7 mouse cellular contexts compared by ENCODE assay signal in the genomic region with DNA sequence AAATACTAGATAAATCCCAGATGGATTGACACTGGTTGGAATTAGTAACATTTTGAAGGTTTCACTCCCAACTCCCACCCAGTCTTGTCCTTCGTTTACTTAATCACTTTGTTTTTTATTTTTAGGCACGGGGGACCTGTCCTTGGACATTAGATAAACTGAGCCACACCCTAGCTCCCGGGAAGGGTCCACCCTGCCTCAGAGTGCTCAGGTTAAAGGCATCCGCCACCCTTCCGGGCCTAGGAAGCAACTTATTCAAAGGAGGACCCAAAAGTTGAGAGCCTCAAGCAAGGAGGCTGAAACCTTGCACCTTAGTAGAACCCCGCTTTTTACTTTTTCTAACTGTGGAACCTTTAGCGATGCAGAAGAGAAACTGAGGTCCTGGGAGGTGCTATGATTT. TPM values are rescaled to one million over a fixed set of nuclear protein-coding genes. Genes with fewer than 3 reads are reported as not detected.
A peak's percentile ranks its signal among the peaks of the same experiment; 100 is the strongest.
DNase-seq lines count a peak whose midpoint lies in the region; ATAC-seq lines count a peak whose summit lies in the region.

No protein-coding gene starts in this region.

- no peaks in the 10 kb centered on the region for H3K9me3 ChIP-seq in neural tube, embryonic 11.5 days (ENCODE audit: control insufficient read depth, low read length)
- no peaks in the 10 kb centered on the region for H3K9me3 ChIP-seq in forebrain, embryonic 12.5 days
- H3K9me3 ChIP-seq in stomach, embryonic 16.5 days (replicated peaks; ENCODE audit: control insufficient read depth, low read length): no peaks in the 10 kb centered on the region

- no peak overlapping the region for H3K27ac ChIP-seq in neural tube, embryonic 11.5 days (ENCODE audit: low read depth, low read length)
- H3K27ac ChIP-seq in forebrain, embryonic 12.5 days: no peak overlapping the region
- peak overlapping the region; percentile 97 for H3K27ac ChIP-seq in stomach, embryonic 16.5 days (ENCODE audit: low read length)

- ATAC-seq in neural tube, embryonic 11.5 days (ENCODE audit: insufficient read depth, low FRiP score, low TSS enrichment): no peak
- ATAC-seq in forebrain, embryonic 12.5 days (ENCODE audit: low FRiP score): no peak
- no peak for ATAC-seq in stomach, embryonic 16.5 days (ENCODE audit: insufficient read depth, low FRiP score)

- H3K4me3 ChIP-seq in neural tube, embryonic 11.5 days (ENCODE audit: low read depth, low read length): peak overlapping the region; percentile 41
- H3K4me3 ChIP-seq in forebrain, embryonic 12.5 days (replicated peaks): peak overlapping the region; percentile 48
- H3K4me3 ChIP-seq in stomach, embryonic 16.5 days (replicated peaks; ENCODE audit: low read length): peak overlapping the region; percentile 58

- peak overlapping the region; percentile 72 for H3K4me2 ChIP-seq in neural tube, embryonic 11.5 days (ENCODE audit: low read depth)
- peak overlapping the region; percentile 83 for H3K4me2 ChIP-seq in forebrain, embryonic 12.5 days
- peak overlapping the region; percentile 79 for H3K4me2 ChIP-seq in stomach, embryonic 16.5 days (ENCODE audit: low read depth, low read length)

- no peaks in the 10 kb centered on the region for H3K4me1 ChIP-seq in neural tube, embryonic 11.5 days (ENCODE audit: control insufficient read depth, insufficient read depth, low read length)
- peaks cover 17% of the 10 kb centered on the region for H3K4me1 ChIP-seq in forebrain, embryonic 12.5 days
- H3K4me1 ChIP-seq in stomach, embryonic 16.5 days (ENCODE audit: control insufficient read depth, insufficient read depth, low read length): peaks cover 13% of the 10 kb centered on the region

- DNase-seq in neural tube, embryonic 11.5 days (ENCODE audit: low spot score): no peak
- no peak for DNase-seq in neural tube, embryonic 10.5 days (ENCODE audit: extremely low spot score, low spot score)
- peak; percentile 33 for DNase-seq in liver
- no peak for DNase-seq in ovary, adult 18-20 months (ENCODE audit: low spot score)
- DNase-seq in cerebellum, adult 9-11 months: no peak

- 28% methylated on average over 7 of the region's 7 CpGs for WGBS in neural tube, embryonic 11.5 days
- 25% methylated on average over 7 of the region's 7 CpGs for WGBS in forebrain, embryonic 12.5 days
- 17% methylated on average over 7 of the region's 7 CpGs for WGBS in stomach, embryonic 16.5 days

- H3K27me3 ChIP-seq in neural tube, embryonic 11.5 days (ENCODE audit: control insufficient read depth, insufficient read depth, low read length): peaks cover 40% of the 10 kb centered on the region
- H3K27me3 ChIP-seq in forebrain, embryonic 12.5 days: peaks cover 66% of the 10 kb centered on the region
- peaks cover 12% of the 10 kb centered on the region for H3K27me3 ChIP-seq in stomach, embryonic 16.5 days (ENCODE audit: control insufficient read depth, insufficient read depth, low read length)

- peak overlapping the region; percentile 40; the same call in 1 of the 2 replicates for H3K9ac ChIP-seq in neural tube, embryonic 11.5 days (ENCODE audit: low read length)
- peak overlapping the region; percentile 50; the same call in 1 of the 2 replicates for H3K9ac ChIP-seq in forebrain, embryonic 12.5 days
- peak overlapping the region; percentile 65 for H3K9ac ChIP-seq in stomach, embryonic 16.5 days (ENCODE audit: low read length)

- H3K36me3 ChIP-seq in neural tube, embryonic 11.5 days (ENCODE audit: control insufficient read depth, insufficient read depth, low read length): no peaks in the 10 kb centered on the region
- peaks cover under 1% of the 10 kb centered on the region; the same call in 1 of the 2 replicates for H3K36me3 ChIP-seq in forebrain, embryonic 12.5 days (replicated peaks)
- H3K36me3 ChIP-seq in stomach, embryonic 16.5 days (ENCODE audit: control insufficient read depth, insufficient read depth, low read length): 0 out of 2 replicates have a peak, but pooled peaks cover 4% of the 10 kb centered on the region

RNA-seq across cellular contexts. Expression of gene Sfn, which starts 2.9 kb away (rescaled TPM):
- 18.6 and 19.3 TPM in 2 replicates for polyA plus RNA-seq in neural tube, embryonic 11.5 days (2014; fragmentation: Nextera tagmentation; extraction: Ambion mirVana)
- 3.9 and 6.8 TPM in 2 replicates for polyA plus RNA-seq in forebrain, embryonic 12.5 days (2016; fragmentation: Nextera tagmentation; extraction: Ambion mirVana)
- polyA plus RNA-seq in stomach, embryonic 16.5 days (2015; fragmentation: Nextera tagmentation; extraction: Ambion mirVana): 339 and 468 TPM in 2 replicates

RNA-seq across cellular contexts. Expression of gene Gpn2, which starts 15.0 kb away (rescaled TPM):
- 24.6 and 31.9 TPM in 2 replicates for polyA plus RNA-seq in neural tube, embryonic 11.5 days (2014; fragmentation: Nextera tagmentation; extraction: Ambion mirVana)
- 26.0 and 26.6 TPM in 2 replicates for polyA plus RNA-seq in forebrain, embryonic 12.5 days (2016; fragmentation: Nextera tagmentation; extraction: Ambion mirVana)
- 13.8 and 14.3 TPM in 2 replicates for polyA plus RNA-seq in stomach, embryonic 16.5 days (2015; fragmentation: Nextera tagmentation; extraction: Ambion mirVana)

RNA-seq across cellular contexts. Expression of gene Gpatch3, which starts 24.6 kb away (rescaled TPM):
- polyA plus RNA-seq in neural tube, embryonic 11.5 days (2014; fragmentation: Nextera tagmentation; extraction: Ambion mirVana): 8.5 and 10.7 TPM in 2 replicates
- 8.7 and 9.8 TPM in 2 replicates for polyA plus RNA-seq in forebrain, embryonic 12.5 days (2016; fragmentation: Nextera tagmentation; extraction: Ambion mirVana)
- 3.9 and 4.2 TPM in 2 replicates for polyA plus RNA-seq in stomach, embryonic 16.5 days (2015; fragmentation: Nextera tagmentation; extraction: Ambion mirVana)

RNA-seq across cellular contexts. Expression of gene Nr0b2, which starts 45.9 kb away (rescaled TPM):
- polyA plus RNA-seq in neural tube, embryonic 11.5 days (2014; fragmentation: Nextera tagmentation; extraction: Ambion mirVana): not detected in 2 replicates
- not detected in 2 replicates for polyA plus RNA-seq in forebrain, embryonic 12.5 days (2016; fragmentation: Nextera tagmentation; extraction: Ambion mirVana)
- 6.6 and 7.2 TPM in 2 replicates for polyA plus RNA-seq in stomach, embryonic 16.5 days (2015; fragmentation: Nextera tagmentation; extraction: Ambion mirVana)

RNA-seq across cellular contexts. Expression of gene Zdhhc18, which starts 50.8 kb away (rescaled TPM):
- polyA plus RNA-seq in neural tube, embryonic 11.5 days (2014; fragmentation: Nextera tagmentation; extraction: Ambion mirVana): 3.5 and 5.5 TPM in 2 replicates
- 2.8 and 4.6 TPM in 2 replicates for polyA plus RNA-seq in forebrain, embryonic 12.5 days (2016; fragmentation: Nextera tagmentation; extraction: Ambion mirVana)
- 2.0 and 3.4 TPM in 2 replicates for polyA plus RNA-seq in stomach, embryonic 16.5 days (2015; fragmentation: Nextera tagmentation; extraction: Ambion mirVana)

Comparison
In these comparisons a context has a peak if more than half of its experiments do, and no peak if none do; other contexts are left out.
1. RNA of gene Sfn, which starts 2.9 kb away (polyA plus RNA-seq): 339 to 468 TPM in stomach, embryonic 16.5 days; 18.6 to 19.3 TPM in neural tube, embryonic 11.5 days and 3.9 to 6.8 TPM in forebrain, embryonic 12.5 days; every median in the first group is over 10 times any median in the second.
2. Peak in every context shown above with its lines, with median percentiles within 50 percentile points of each other: H3K4me2 ChIP-seq, H3K4me3 ChIP-seq and H3K9ac ChIP-seq.